Mouse (Mus musculus): ENCODE data around the gene Tlk2.

Gene Tlk2

GRCm38 (mm10) chr11:105261601-105262351, 83.2 kb downstream of the Tlk2 start:
- DNase-seq (ENCODE audit: low spot score): no peak

GRCm38 (mm10) chr11:105264506-105264905, 85.9 kb downstream of the Tlk2 start:
- no peak for DNase-seq (ENCODE audit: low spot score)

GRCm38 (mm10) chr11:105264988-105265387, 86.4 kb downstream of the Tlk2 start:
- no peak for DNase-seq (ENCODE audit: low spot score)

GRCm38 (mm10) chr11:105270155-105270554, 91.5 kb downstream of the Tlk2 start:
- DNase-seq (ENCODE audit: low spot score): peak; percentile 47

- no peak for DNase-seq (ENCODE audit: low spot score)
Observed at GRCm38 (mm10) chr11:105280456-105280855, 101.8 kb downstream of the Tlk2 start.

GRCm38 (mm10) chr11:105281291-105281690, 102.7 kb downstream of the Tlk2 start:
- DNase-seq (ENCODE audit: low spot score): no peak

GRCm38 (mm10) chr11:105281763-105282459, 103.3 kb downstream of the Tlk2 start:
- DNase-seq (ENCODE audit: low spot score): no peak

GRCm38 (mm10) chr11:105282460-105282859, 103.9 kb downstream of the Tlk2 start:
- DNase-seq (ENCODE audit: low spot score): no peak

- no peak for DNase-seq (ENCODE audit: low spot score)
Observed at GRCm38 (mm10) chr11:105283016-105283415, 104.4 kb downstream of the Tlk2 start.

- DNase-seq (ENCODE audit: low spot score): no peak
Observed at GRCm38 (mm10) chr11:105285720-105286119, 107.1 kb downstream of the Tlk2 start.

GRCm38 (mm10) chr11:105289403-105289802, 110.8 kb downstream of the Tlk2 start:
- no peak for DNase-seq (ENCODE audit: low spot score)

GRCm38 (mm10) chr11:105291681-105292123, 113.1 kb downstream of the Tlk2 start:
- DNase-seq (ENCODE audit: low spot score): no peak

- DNase-seq (ENCODE audit: low spot score): no peak
Observed at GRCm38 (mm10) chr11:105292124-105293071, 113.8 kb downstream of the Tlk2 start, which contains the start of gene Mrc2. TSS of gene Mrc2 (plus strand) at chr11:105292643.

GRCm38 (mm10) chr11:105293101-105293581, 114.5 kb downstream of the Tlk2 start:
- DNase-seq (ENCODE audit: low spot score): no peak

GRCm38 (mm10) chr11:105293901-105294494, 115.4 kb downstream of the Tlk2 start:
- no peak for DNase-seq (ENCODE audit: low spot score)

GRCm38 (mm10) chr11:105296084-105296483, 117.5 kb downstream of the Tlk2 start:
- DNase-seq (ENCODE audit: low spot score): no peak

- DNase-seq (ENCODE audit: low spot score): no peak
Observed at GRCm38 (mm10) chr11:105310197-105310596, 131.6 kb downstream of the Tlk2 start.

- DNase-seq (ENCODE audit: low spot score): no peak
Observed at GRCm38 (mm10) chr11:105311291-105311975, 132.8 kb downstream of the Tlk2 start.

GRCm38 (mm10) chr11:105312311-105312942, 133.8 kb downstream of the Tlk2 start:
- no peak for DNase-seq (ENCODE audit: low spot score)

GRCm38 (mm10) chr11:105312972-105313632, 134.5 kb downstream of the Tlk2 start:
- no peak for DNase-seq (ENCODE audit: low spot score)

Measured in c-Kit-positive CD71-positive TER-119-positive erythroid progenitor cells, embryonic 14.5 days (primary cell).